Mouse (Mus musculus): ENCODE results near the gene Rnase13. TPM values are rescaled to one million over a fixed set of nuclear protein-coding genes. Genes with fewer than 3 reads are reported as not detected.

The Rnase13 gene
- total RNA-seq, 2 experiments from 2014 or later: not detected

- no peak for DNase-seq
These were observed 45.1 kb downstream of the Rnase13 start for GRCm38 (mm10) chr14:51877517-51877916.

- peak; percentile 76 for DNase-seq
These were observed 50.8 kb downstream of the Rnase13 start for GRCm38 (mm10) chr14:51871741-51872140.

Other genes with a start within 250 kb of the Rnase13 start
- not detected for gene Gm17079, start 227.3 kb downstream of the Rnase13 start, total RNA-seq (2021)
- gene Gm5800, start 205.6 kb downstream of the Rnase13 start, total RNA-seq (2021): not detected
- gene Ang4, start 149.2 kb downstream of the Rnase13 start, total RNA-seq (2021): not detected
- gene AY358078, start 122.7 kb downstream of the Rnase13 start, total RNA-seq (2021): not detected
- gene Ear6, start 69.1 kb downstream of the Rnase13 start, total RNA-seq (2021): 1 to 10 TPM in 1 of 2 experiments, not detected in 1; 1.5 TPM
- 10 to 100 TPM; 29.5 to 34.7 TPM for gene Mettl17, start 37.9 kb downstream of the Rnase13 start, total RNA-seq (2021)
- gene Slc39a2, start 29.9 kb downstream of the Rnase13 start, total RNA-seq (2021): under 1 TPM; 0.24 to 0.97 TPM
- 100 to 1,000 TPM; 337 to 338 TPM for gene Ndrg2, start 8.6 kb downstream of the Rnase13 start, total RNA-seq (2021)
- gene Tppp2, start 4.3 kb downstream of the Rnase13 start, total RNA-seq (2021): not detected
- gene Arhgef40, start 61.9 kb upstream of the Rnase13 start, total RNA-seq (2021): 10 to 100 TPM; 60.8 to 78.7 TPM
- gene Tmem253, start 92.9 kb upstream of the Rnase13 start, total RNA-seq (2021): 1 to 10 TPM; 4.8 to 7.0 TPM
- gene Zfp219, start 98.0 kb upstream of the Rnase13 start, total RNA-seq (2021): 10 to 100 TPM; 54.6 to 59.2 TPM
- gene Olfr221, start 119.7 kb upstream of the Rnase13 start, total RNA-seq (2021): not detected
- gene Hnrnpc, start 181.3 kb upstream of the Rnase13 start, total RNA-seq (2021): 100 to 1,000 TPM; 186 TPM
- 1 to 10 TPM in 1 of 2 experiments, under 1 TPM in 1; 0.42 to 1.3 TPM for gene Rpgrip1, start 187.9 kb upstream of the Rnase13 start, total RNA-seq (2021)

All from adrenal gland, postnatal 10 days (tissue).